Mouse (Mus musculus): ENCODE data around the gene Scube3.

- TF ChIP-seq CTCF (IDR thresholded peaks at IDR 0.05; ENCODE audit: borderline replicate concordance, insufficient read depth, low read length) (no peak; the same call in 1 of the 2 replicates), POLR2A (IDR thresholded peaks at IDR 0.05; ENCODE audit: low read depth, low read length) (no peak)
Observed at GRCm38 (mm10) chr17:28131156-28131555, 10.8 kb upstream of the Scube3 start.
